Mouse (Mus musculus) heart, adult 2 months (tissue): Measurements from ENCODE around the gene Ankfn1. TPM values are rescaled to one million over a fixed set of nuclear protein-coding genes. Genes with fewer than 3 reads are reported as not detected.

Experiments
- DNase-seq, 2 experiments: peaks; one replicate each; pipeline ENCODE4 v3.0.0; 2021
- H3K27ac ChIP-seq: fragments of 200-600 bp; 2 replicates; pipeline ENCODE4 v1.8.1; 2022
- H3K27me3 ChIP-seq: fragments of 200-500 bp; 2 replicates; pipeline ENCODE4 v1.6.1; 2012; ENCODE audit warnings: mild to moderate bottlenecking, low read length, inconsistent platforms, mixed read lengths; ENCODE audit not compliant: control insufficient read depth, insufficient read depth
- H3K36me3 ChIP-seq: fragments of 200-500 bp; 2 replicates; pipeline ENCODE4 v1.6.1; 2012; ENCODE audit warnings: low read length, inconsistent platforms; ENCODE audit not compliant: control insufficient read depth, insufficient read depth
- H3K4me1 ChIP-seq: fragments of 200-500 bp; 2 replicates; pipeline ENCODE4 v1.6.1; 2011; ENCODE audit warnings: low read length; ENCODE audit not compliant: control insufficient read depth, insufficient read depth
- H3K4me3 ChIP-seq: fragments of 200-600 bp; 2 replicates; pipeline ENCODE4 v1.8.1; 2022
- H3K79me2 ChIP-seq: fragments of 200-500 bp; replicated peaks from 2 replicates; pipeline ENCODE4 v1.6.1; 2012; ENCODE audit warnings: mild to moderate bottlenecking, inconsistent platforms, low read length, moderate library complexity, mixed read lengths; ENCODE audit not compliant: control insufficient read depth, insufficient read depth
- H3K9ac ChIP-seq: fragments of 200-500 bp; 2 replicates; pipeline ENCODE4 v1.6.1; 2012; ENCODE audit warnings: low read depth, mild to moderate bottlenecking, control low read depth, inconsistent platforms, low read length, mixed read lengths
- CTCF ChIP-seq: fragments of 200-600 bp; IDR thresholded peaks from 2 replicates; pipeline ENCODE4 v1.8.1; 2022; ENCODE audit warnings: antibody characterized with exemption, mild to moderate bottlenecking, moderate library complexity
- EP300 ChIP-seq: fragments of 200-500 bp; IDR thresholded peaks from 2 replicates; pipeline ENCODE4 v1.6.1; 2011; ENCODE audit warnings: low read depth, low read length, control low read depth; ENCODE audit not compliant: insufficient read depth
- POLR2A ChIP-seq: fragments of 200-500 bp; IDR thresholded peaks from 2 replicates; pipeline ENCODE4 v1.6.1; 2011; ENCODE audit warnings: mild to moderate bottlenecking, low read depth, low read length, control low read depth; ENCODE audit not compliant: insufficient read depth
- WGBS: fragments of 180-500 bp; shearing (Covaris S2); methylation state at CpG from one replicate; pipeline ENCODE4 v1.1.7; 2018; 5-methylcytosine and 5-hydroxymethylcytosine counted together
- intact Hi-C: fragments of 180-260 bp; cut with DNase I; formaldehyde crosslinking; loops from one replicate; pipeline ENCODE4 v1.15.1; 2025
- polyA plus RNA-seq: library from polyadenylated mRNA; depleted of rRNA; stranded (reverse); fragments of >200 nt; gene quantifications from 2 replicates; pipeline ENCODE4 v1.2.3, GENCODE M21; 2012
- total RNA-seq, 2 experiments: library from RNA; stranded (reverse); gene quantifications; 2 replicates each; pipeline ENCODE4 v1.2.3; 2021

The Ankfn1 gene
- total and polyA plus RNA-seq, 3 experiments: 0.14 TPM; not detected in 2

- H3K36me3 ChIP-seq: no peaks in the 10 kb centered on the region
- no peak overlapping the region for H3K9ac ChIP-seq
- H3K4me3 ChIP-seq: no peak overlapping the region
- no peaks in the 10 kb centered on the region for H3K79me2 ChIP-seq
- H3K27me3 ChIP-seq: no peaks in the 10 kb centered on the region; the same call in 1 of the 2 replicates
- intact Hi-C loops: no loop called here
- WGBS: 21% methylated on average over 9 of the region's 9 CpGs
- no peak overlapping the region for H3K27ac ChIP-seq
- TF ChIP-seq EP300 (no peak), POLR2A (no peak), CTCF (no peak)
- H3K4me1 ChIP-seq: no peaks in the 10 kb centered on the region
- no peak for DNase-seq
These were observed 262.0 kb downstream of the Ankfn1 start for GRCm38 (mm10) chr11:89515501-89515901.

- no peaks in the 10 kb centered on the region for H3K4me1 ChIP-seq
- intact Hi-C loops: no loop called here
- TF ChIP-seq EP300: no peak
- no peak for TF ChIP-seq POLR2A
- TF ChIP-seq CTCF: no peak
- no peak overlapping the region for H3K27ac ChIP-seq
- H3K79me2 ChIP-seq: no peaks in the 10 kb centered on the region
- 27% methylated on average over 11 of the region's 11 CpGs for WGBS
- no peaks in the 10 kb centered on the region for H3K36me3 ChIP-seq
- no peaks in the 10 kb centered on the region for H3K27me3 ChIP-seq
- no peak for DNase-seq
- H3K9ac ChIP-seq: no peak overlapping the region
- no peak overlapping the region for H3K4me3 ChIP-seq
These were observed 268.7 kb downstream of the Ankfn1 start for GRCm38 (mm10) chr11:89508675-89509324.

- no peaks in the 10 kb centered on the region for H3K27me3 ChIP-seq
- 77% methylated on average over 11 of the region's 11 CpGs for WGBS
- intact Hi-C loops: no loop called here
These were observed 270.7 kb downstream of the Ankfn1 start for GRCm38 (mm10) chr11:89506595-89507245.

DNA sequence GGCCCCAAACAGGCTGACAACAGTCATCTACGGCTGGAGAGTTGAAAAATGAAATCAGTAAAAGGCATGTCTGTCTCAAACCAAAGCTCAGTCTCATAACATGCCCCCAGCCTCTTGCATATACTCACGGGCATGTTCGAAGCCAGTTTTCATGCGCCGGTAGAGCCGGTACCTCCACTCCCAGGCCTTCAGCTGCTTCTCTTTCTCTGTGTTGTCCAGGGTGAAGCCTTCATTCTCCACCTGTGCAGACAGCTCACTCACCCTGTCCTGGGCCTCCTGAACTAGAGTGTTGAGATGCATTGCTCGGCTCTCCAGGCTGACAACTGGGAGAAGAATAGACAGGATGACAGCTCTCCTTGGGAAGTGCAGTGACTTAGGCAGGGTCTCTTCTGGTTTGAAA lies 272.4 kb downstream of the Ankfn1 start:
- Histone ChIP-seq H3K79me2 (no peaks in the 10 kb centered on the region), H3K4me1 (no peaks in the 10 kb centered on the region), H3K4me3 (no peak overlapping the region), H3K27me3 (no peaks in the 10 kb centered on the region), H3K27ac (no peak overlapping the region), H3K9ac (no peak overlapping the region), H3K36me3 (no peaks in the 10 kb centered on the region)
- no peak for DNase-seq
- 76% methylated on average over 7 of the region's 7 CpGs for WGBS
- TF ChIP-seq EP300 (no peak), POLR2A (no peak), CTCF (no peak)
- intact Hi-C loops: no loop called here

More at GRCm38 (mm10) chr11:89506595-89507245, 270.7 kb downstream of the Ankfn1 start:
- DNase-seq: no peak
- Histone ChIP-seq H3K27ac (no peak overlapping the region), H3K36me3 (no peaks in the 10 kb centered on the region), H3K9ac (no peak overlapping the region), H3K4me1 (no peaks in the 10 kb centered on the region), H3K79me2 (no peaks in the 10 kb centered on the region), H3K4me3 (no peak overlapping the region)
- TF ChIP-seq EP300 (no peak), POLR2A (no peak), CTCF (no peak)

DNA sequence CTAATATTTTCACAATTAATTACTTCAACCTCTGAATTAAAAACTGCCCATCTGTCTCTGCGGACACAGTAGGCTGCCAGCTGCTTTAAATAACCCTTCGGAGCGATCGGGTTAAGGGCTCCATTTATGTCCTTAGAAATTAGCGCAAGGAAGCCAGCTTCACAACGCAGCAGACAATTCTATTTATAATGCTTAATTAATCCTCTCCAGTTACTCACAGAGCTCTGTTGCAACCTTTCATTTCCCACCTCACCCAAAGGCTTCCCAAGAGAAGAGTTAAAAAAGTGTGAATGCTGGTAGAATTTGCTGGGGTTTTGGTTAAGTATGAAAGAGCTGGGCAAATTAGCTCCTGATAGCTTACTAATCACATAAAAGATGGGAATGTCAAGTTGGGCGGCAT lies 275.7 kb downstream of the Ankfn1 start:
- Histone ChIP-seq H3K27ac (no peak overlapping the region), H3K4me1 (no peaks in the 10 kb centered on the region), H3K79me2 (no peaks in the 10 kb centered on the region), H3K36me3 (no peaks in the 10 kb centered on the region), H3K9ac (no peak overlapping the region), H3K4me3 (no peak overlapping the region), H3K27me3 (no peaks in the 10 kb centered on the region)
- TF ChIP-seq EP300 (no peak), CTCF (no peak), POLR2A (no peak)
- intact Hi-C loops: no loop called here
- DNase-seq: no peak
- 67% methylated on average over 7 of the region's 7 CpGs for WGBS

DNA sequence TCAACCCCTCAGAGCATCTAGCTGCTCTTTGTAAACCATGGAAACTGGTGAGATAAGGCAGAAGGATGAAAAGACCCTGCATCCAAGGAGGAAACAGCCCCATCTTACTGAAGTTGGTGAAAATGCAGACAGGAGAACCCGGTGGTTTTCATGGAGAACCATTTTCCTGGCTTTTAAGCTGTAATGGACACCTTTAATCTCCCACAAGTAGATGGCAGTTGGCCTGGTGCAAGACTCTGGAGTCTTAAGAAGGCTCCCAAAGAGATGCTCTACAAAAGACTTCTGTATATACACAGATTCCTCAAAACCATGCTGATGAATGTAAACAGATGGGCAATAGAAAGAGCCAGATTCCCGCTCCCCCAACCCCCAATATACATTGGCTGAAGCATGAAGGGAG lies 276.5 kb downstream of the Ankfn1 start:
- H3K27me3 ChIP-seq: no peaks in the 10 kb centered on the region
- no peak overlapping the region for H3K9ac ChIP-seq
- H3K36me3 ChIP-seq: no peaks in the 10 kb centered on the region
- H3K79me2 ChIP-seq: no peaks in the 10 kb centered on the region
- TF ChIP-seq POLR2A (no peak), EP300 (no peak), CTCF (no peak)
- no peaks in the 10 kb centered on the region for H3K4me1 ChIP-seq
- no peak overlapping the region for H3K4me3 ChIP-seq
- DNase-seq: no peak
- no peak overlapping the region for H3K27ac ChIP-seq
- intact Hi-C loops: no loop called here
- WGBS: 77% methylated on average over 2 of the region's 2 CpGs
